ENCODE assay signal across 19 mouse cellular contexts in genomic region chr15:77828910-77829309, GRCm38 (mm10). TPM values are rescaled to one million over a fixed set of nuclear protein-coding genes. Genes with fewer than 3 reads are reported as not detected.
DNase-seq lines count a peak whose midpoint lies in the region; TF ChIP-seq lines count a peak whose summit lies in the region.
"Had no signal": no experiment of that assay in that cellular context is flagged by ENCODE, and none has a peak within 500 bp of the region (broad histone marks: within the 10 kb centered on the region; RNA-seq: fewer than 3 reads in every experiment).

No protein-coding gene starts in this region.

- TF ChIP-seq CTCF in kidney, adult 2 months (conservative IDR thresholded peaks at IDR 0.05; ENCODE audit: insufficient read depth, insufficient read length, low read depth, low read length), result no peak
- 0 out of 2 replicates have a peak, but pooled peaks have one; percentile 9 for TF ChIP-seq CTCF in layer of hippocampus, adult 2 months (conservative IDR thresholded peaks at IDR 0.05)

- no peak for TF ChIP-seq POLR2A in kidney, adult 2 months (IDR thresholded peaks at IDR 0.05; ENCODE audit: low read depth, low read length)

- H3K9me3 ChIP-seq in forebrain, embryonic 10.5 days, result no peaks in the 10 kb centered on the region
- H3K9me3 ChIP-seq: embryonic facial prominence, embryonic 12.5 days; forebrain, embryonic 15.5 days; heart, embryonic 10.5 days; heart, embryonic 15.5 days; limb, embryonic 13.5 days; midbrain, embryonic 13.5 days; neural tube, embryonic 13.5 days; stomach, embryonic 15.5 days had no signal

- no peaks in the 10 kb centered on the region for H3K36me3 ChIP-seq in kidney, adult 2 months (ENCODE audit: control insufficient read depth, insufficient read depth, low read length)
- peaks cover 42% of the 10 kb centered on the region for H3K36me3 ChIP-seq in forebrain, embryonic 10.5 days (replicated peaks)
- H3K36me3 ChIP-seq: embryonic facial prominence, embryonic 12.5 days; forebrain, embryonic 15.5 days; heart, embryonic 15.5 days; midbrain, embryonic 13.5 days; neural tube, embryonic 13.5 days; stomach, embryonic 15.5 days had no signal

- WGBS in kidney, adult 2 months, result 85% methylated on average over 6 of the region's 6 CpGs
- 94% methylated on average over 6 of the region's 6 CpGs for WGBS in forebrain, embryonic 10.5 days

- H3K4me3 ChIP-seq in kidney, adult 2 months (ENCODE audit: insufficient read depth, low read depth, low read length), result no peak overlapping the region
- no peak overlapping the region for H3K4me3 ChIP-seq in layer of hippocampus, adult 2 months
- H3K4me3 ChIP-seq in forebrain, embryonic 10.5 days, result no peak overlapping the region
- H3K4me3 ChIP-seq: embryonic facial prominence, embryonic 12.5 days; forebrain, embryonic 15.5 days; heart, embryonic 10.5 days; heart, embryonic 15.5 days; limb, embryonic 13.5 days; midbrain, embryonic 13.5 days; neural tube, embryonic 13.5 days; stomach, embryonic 15.5 days had no signal

- peak overlapping the region; percentile 47; the same call in 1 of the 2 replicates for H3K27ac ChIP-seq in kidney, adult 2 months (ENCODE audit: insufficient read depth, low read depth, low read length)
- no peak overlapping the region for H3K27ac ChIP-seq in layer of hippocampus, adult 2 months
- no peak overlapping the region for H3K27ac ChIP-seq in forebrain, embryonic 10.5 days
- H3K27ac ChIP-seq: forebrain, embryonic 15.5 days; midbrain, embryonic 13.5 days; neural tube, embryonic 13.5 days had no signal

- H3K4me1 ChIP-seq in kidney, adult 2 months (ENCODE audit: control insufficient read depth, insufficient read depth, low read length), result peaks cover 67% of the 10 kb centered on the region
- H3K4me1 ChIP-seq in forebrain, embryonic 10.5 days, result peaks cover 57% of the 10 kb centered on the region

- DNase-seq in kidney, adult 2 months, result no peak
- DNase-seq in kidney, postnatal 25 days, result no peak
- DNase-seq in layer of hippocampus, adult 2 months (ENCODE audit: low spot score in 2 of 2), result no peak
- DNase-seq in layer of hippocampus, postnatal 10 days (ENCODE audit: low spot score in 2 of 2), result no peak
- peak; percentile 5 for DNase-seq in urinary bladder, postnatal 25 days (ENCODE audit: low spot score)
- DNase-seq in urinary bladder, postnatal 36 days (ENCODE audit: low spot score in 2 of 2), result no peak
- DNase-seq in forebrain, embryonic 10.5 days (ENCODE audit: extremely low spot score, low spot score), result no peak
- DNase-seq: adrenal gland, postnatal 25 days; embryo, embryonic 11 days; gastrocnemius, postnatal 25 days; kidney, postnatal 14 days had no signal

- H3K27me3 ChIP-seq in kidney, adult 2 months (replicated peaks; ENCODE audit: control insufficient read depth, insufficient read depth, low read length), result no peaks in the 10 kb centered on the region
- H3K27me3 ChIP-seq in forebrain, embryonic 10.5 days (ENCODE audit: poor library complexity, severe bottlenecking), result no peaks in the 10 kb centered on the region
- H3K27me3 ChIP-seq: embryonic facial prominence, embryonic 12.5 days; forebrain, embryonic 15.5 days; heart, embryonic 15.5 days; limb, embryonic 13.5 days; midbrain, embryonic 13.5 days; neural tube, embryonic 13.5 days; stomach, embryonic 15.5 days had no signal

RNA-seq across cellular contexts. Expression of gene Myh9, which starts 13.1 kb away (rescaled TPM):
- 57.7 and 64.1 TPM in 2 replicates for polyA plus RNA-seq in kidney, adult 2 months (2012; rRNA removed)
- total RNA-seq in layer of hippocampus, adult 2 months (2021), result 10 to 100 TPM; 88.3 to 96.3 TPM
- 10 to 100 TPM; 65.2 to 75.2 TPM for total RNA-seq in layer of hippocampus, postnatal 10 days (2021)
- 35.6 and 36.8 TPM in 2 replicates for polyA plus RNA-seq in forebrain, embryonic 10.5 days (2016; fragmentation: Nextera tagmentation; extraction: Ambion mirVana)
